In genomic region chr2:155696091-155696558, GRCm38 (mm10) we compare ENCODE assay signal across 9 mouse cellular contexts. TPM values are rescaled to one million over a fixed set of nuclear protein-coding genes. Genes with fewer than 3 reads are reported as not detected.
DNase-seq lines count a peak whose midpoint lies in the region; ATAC-seq lines count a peak whose summit lies in the region.
"Had no signal": no experiment of that assay in that cellular context is flagged by ENCODE, and none has a peak within 500 bp of the region (broad histone marks: within the 10 kb centered on the region; RNA-seq: fewer than 3 reads in every experiment).

No protein-coding gene starts in this region.

- H3K9ac ChIP-seq in forebrain, embryonic 16.5 days (replicated peaks; ENCODE audit: low read depth, low read length) = no peak overlapping the region
- H3K9ac ChIP-seq: neural tube, embryonic 13.5 days had no signal

- no peak for ATAC-seq in forebrain, embryonic 16.5 days
- ATAC-seq in megakaryocyte, adult 5-6 weeks (ENCODE audit: poor library complexity, severe bottlenecking) = peak; percentile 45; the same call in 1 of the 2 replicates

- H3K27ac ChIP-seq in forebrain, embryonic 10.5 days = no peak overlapping the region
- H3K27ac ChIP-seq in forebrain, embryonic 16.5 days (ENCODE audit: low read length) = no peak overlapping the region
- H3K27ac ChIP-seq: neural tube, embryonic 13.5 days had no signal

- 0 out of 2 replicates have a peak, but pooled peaks cover 4% of the 10 kb centered on the region for H3K36me3 ChIP-seq in forebrain, embryonic 10.5 days (replicated peaks)
- 0 out of 2 replicates have a peak, but pooled peaks cover 2% of the 10 kb centered on the region for H3K36me3 ChIP-seq in forebrain, embryonic 16.5 days (ENCODE audit: control insufficient read depth, insufficient read depth)

- no peaks in the 10 kb centered on the region for H3K27me3 ChIP-seq in forebrain, embryonic 10.5 days (ENCODE audit: poor library complexity, severe bottlenecking)
- no peaks in the 10 kb centered on the region for H3K27me3 ChIP-seq in forebrain, embryonic 16.5 days (replicated peaks; ENCODE audit: control insufficient read depth, insufficient read depth, low read length)
- H3K27me3 ChIP-seq: neural tube, embryonic 13.5 days had no signal

- peak; percentile 85 for DNase-seq in forebrain, embryonic 10.5 days (ENCODE audit: extremely low spot score, low spot score)
- peak; percentile 80 for DNase-seq in T-cell, adult 2 months (ENCODE audit: low spot score)
- peak; percentile 94 to 95 for DNase-seq in cerebellum, postnatal 36 days
- peak; percentile 86 for DNase-seq in heart, adult 8-10 months (ENCODE audit: low spot score)
- DNase-seq in layer of hippocampus, postnatal 36 days = peak; percentile 72 to 80
- DNase-seq in spleen, adult 12 weeks (ENCODE audit: low spot score) = peak; percentile 74

- H3K9me3 ChIP-seq in forebrain, embryonic 10.5 days = no peaks in the 10 kb centered on the region
- no peaks in the 10 kb centered on the region for H3K9me3 ChIP-seq in forebrain, embryonic 16.5 days (ENCODE audit: control insufficient read depth, low read length)
- H3K9me3 ChIP-seq: neural tube, embryonic 13.5 days had no signal

- no peak overlapping the region for H3K4me2 ChIP-seq in forebrain, embryonic 16.5 days (ENCODE audit: low read length)
- H3K4me2 ChIP-seq: neural tube, embryonic 13.5 days had no signal

- no peak overlapping the region for H3K4me3 ChIP-seq in forebrain, embryonic 10.5 days
- no peak overlapping the region for H3K4me3 ChIP-seq in forebrain, embryonic 16.5 days (replicated peaks; ENCODE audit: low read length)
- H3K4me3 ChIP-seq: neural tube, embryonic 13.5 days had no signal

- WGBS in forebrain, embryonic 10.5 days = 12% methylated on average over 7 of the region's 7 CpGs
- WGBS in forebrain, embryonic 16.5 days = 14% methylated on average over 7 of the region's 7 CpGs

- peaks cover 10% of the 10 kb centered on the region for H3K4me1 ChIP-seq in forebrain, embryonic 10.5 days
- H3K4me1 ChIP-seq in forebrain, embryonic 16.5 days (replicated peaks; ENCODE audit: control insufficient read depth, insufficient read depth, low read length) = peaks cover 2% of the 10 kb centered on the region

RNA-seq across cellular contexts. Expression of gene Trpc4ap, which starts 3.9 kb away (rescaled TPM):
- 116 and 126 TPM in 2 replicates for polyA plus RNA-seq in forebrain, embryonic 10.5 days (2016; fragmentation: Nextera tagmentation; extraction: Ambion mirVana)
- 179 and 180 TPM in 2 replicates for polyA plus RNA-seq in forebrain, embryonic 16.5 days (2015; fragmentation: Nextera tagmentation; extraction: Ambion mirVana)
- 10 to 100 TPM; 85.4 to 95.8 (median 88.4) TPM for total RNA-seq in heart, adult 8-10 months (2022)
- 100 to 1,000 TPM; 154 to 160 TPM for total RNA-seq in layer of hippocampus, postnatal 36 days (2021)
- total RNA-seq in megakaryocyte, adult 5-6 weeks (2015) = 63.0 and 80.0 TPM in 2 replicates
- 104 and 106 TPM in 2 replicates for total RNA-seq in megakaryocyte, adult 5-6 weeks (2017)

RNA-seq across cellular contexts. Expression of gene Edem2, which starts 33.1 kb away (rescaled TPM):
- polyA plus RNA-seq in forebrain, embryonic 10.5 days (2016; fragmentation: Nextera tagmentation; extraction: Ambion mirVana) = 30.5 and 30.9 TPM in 2 replicates
- polyA plus RNA-seq in forebrain, embryonic 16.5 days (2015; fragmentation: Nextera tagmentation; extraction: Ambion mirVana) = 46.8 and 52.3 TPM in 2 replicates
- 1 to 10 TPM; 5.7 to 7.8 (median 6.4) TPM for total RNA-seq in heart, adult 8-10 months (2022)
- total RNA-seq in layer of hippocampus, postnatal 36 days (2021) = 10 to 100 TPM; 21.7 to 25.0 TPM
- total RNA-seq in megakaryocyte, adult 5-6 weeks (2015) = 23.4 and 25.9 TPM in 2 replicates
- total RNA-seq in megakaryocyte, adult 5-6 weeks (2017) = 34.8 and 34.9 TPM in 2 replicates

RNA-seq across cellular contexts. Expression of gene Gm17581, which starts 39.5 kb away (rescaled TPM):
- polyA plus RNA-seq in forebrain, embryonic 10.5 days (2016; fragmentation: Nextera tagmentation; extraction: Ambion mirVana) = not detected in 2 replicates
- polyA plus RNA-seq in forebrain, embryonic 16.5 days (2015; fragmentation: Nextera tagmentation; extraction: Ambion mirVana) = not detected in 2 replicates
- total RNA-seq in heart, adult 8-10 months (2022) = not detected
- not detected for total RNA-seq in layer of hippocampus, postnatal 36 days (2021)
- total RNA-seq in megakaryocyte, adult 5-6 weeks (2015) = not detected in 2 replicates
- not detected in 2 replicates for total RNA-seq in megakaryocyte, adult 5-6 weeks (2017)
- polyA plus RNA-seq: neural tube, embryonic 13.5 days had no signal

RNA-seq across cellular contexts. Expression of gene Procr, which starts 54.8 kb away (rescaled TPM):
- 1.1 TPM in 2 replicates for polyA plus RNA-seq in forebrain, embryonic 10.5 days (2016; fragmentation: Nextera tagmentation; extraction: Ambion mirVana)
- polyA plus RNA-seq in forebrain, embryonic 16.5 days (2015; fragmentation: Nextera tagmentation; extraction: Ambion mirVana) = 1.8 and 2.9 TPM in 2 replicates
- 1 to 10 TPM; 1.9 to 2.8 (median 2.3) TPM for total RNA-seq in heart, adult 8-10 months (2022)
- total RNA-seq in layer of hippocampus, postnatal 36 days (2021) = 1 to 10 TPM in 1 of 2 experiments, under 1 TPM in 1; 0.63 to 1.3 TPM
- total RNA-seq in megakaryocyte, adult 5-6 weeks (2015) = 0.83 TPM in 1 of 2 replicates, not detected in the other
- total RNA-seq in megakaryocyte, adult 5-6 weeks (2017) = not detected in 2 replicates
